Mouse (Mus musculus): Measurements from ENCODE around the gene Zswim8. TPM values are rescaled to one million over a fixed set of nuclear protein-coding genes. Genes with fewer than 3 reads are reported as not detected.
"Not testable (repeated sequence)": the region's sequence is repeated elsewhere in the genome, so short reads cannot be mapped to it uniquely, and the experiment has no call there.

Gene Zswim8
- total RNA-seq, 2 experiments from 2014 or later: 56.1 to 63.3 TPM

GRCm38 (mm10) chr14:20689009-20689408 lies 18.3 kb upstream of the Zswim8 start:
- intact Hi-C loops (cut with DNase I): no loop called here
- no peak for DNase-seq

- intact Hi-C loops (cut with DNase I): no loop called here
- no peak for DNase-seq
Measured at GRCm38 (mm10) chr14:20691772-20692171, 15.6 kb upstream of the Zswim8 start.

GRCm38 (mm10) chr14:20693589-20694101 lies 13.7 kb upstream of the Zswim8 start:
- intact Hi-C loops (cut with DNase I): no loop called here
- DNase-seq: no peak

- intact Hi-C loops (cut with DNase I): no loop called here
- no peak for DNase-seq
Measured at GRCm38 (mm10) chr14:20694185-20694883, 13.0 kb upstream of the Zswim8 start.

- intact Hi-C loops (cut with DNase I): no loop called here
- DNase-seq: peak; percentile 89
Measured at GRCm38 (mm10) chr14:20694884-20695760, 12.2 kb upstream of the Zswim8 start, which contains the start of gene Fut11. Gene Fut11 (plus strand): TSS chr14:20694968.

- intact Hi-C loops (cut with DNase I): no loop called here
- DNase-seq: peak in 1 of 2 experiments; percentile 37
Measured at GRCm38 (mm10) chr14:20695761-20696520, 11.4 kb upstream of the Zswim8 start.

GRCm38 (mm10) chr14:20696986-20697385 lies 10.4 kb upstream of the Zswim8 start:
- intact Hi-C loops (cut with DNase I): no loop called here
- DNase-seq: peak; percentile 44 to 62

- no peak for DNase-seq
- intact Hi-C loops (cut with DNase I): no loop called here
Measured at GRCm38 (mm10) chr14:20698515-20698914, 8.8 kb upstream of the Zswim8 start.

- intact Hi-C loops (cut with DNase I): no loop called here
- no peak for DNase-seq
Measured at GRCm38 (mm10) chr14:20700362-20700761, 7.0 kb upstream of the Zswim8 start.

GRCm38 (mm10) chr14:20701554-20701953 lies 5.8 kb upstream of the Zswim8 start:
- intact Hi-C loops (cut with DNase I): no loop called here
- DNase-seq: no peak

GRCm38 (mm10) chr14:20702096-20702740 lies 5.1 kb upstream of the Zswim8 start:
- intact Hi-C loops (cut with DNase I): no loop called here
- no peak for DNase-seq

- peak; percentile 92 to 96 for DNase-seq
- intact Hi-C loops (cut with DNase I): no loop called here
Measured at GRCm38 (mm10) chr14:20702741-20703381, 4.5 kb upstream of the Zswim8 start, which contains the start of gene Chchd1. Gene Chchd1 (plus strand): TSS chr14:20703006.

GRCm38 (mm10) chr14:20703461-20703860 lies 3.9 kb upstream of the Zswim8 start:
- intact Hi-C loops (cut with DNase I); DNase-seq: not testable (repeated sequence)

- intact Hi-C loops (cut with DNase I): no loop called here
Measured at GRCm38 (mm10) chr14:20708239-20708638, 887 bp downstream of the Zswim8 start.

GRCm38 (mm10) chr14:20713832-20714231 lies 6.5 kb downstream of the Zswim8 start:
- no peak for DNase-seq

More at GRCm38 (mm10) chr14:20708239-20708638, 887 bp downstream of the Zswim8 start:
- no peak for DNase-seq

GRCm38 (mm10) chr14:20718443-20718842 lies 11.1 kb downstream of the Zswim8 start:
- intact Hi-C loops (cut with DNase I): no loop called here

More at GRCm38 (mm10) chr14:20713832-20714231, 6.5 kb downstream of the Zswim8 start:
- intact Hi-C loops (cut with DNase I): loop anchor here (2.0 kb wide), 1 partner anchor 13 kb away; no protein-coding TSS in a partner anchor

GRCm38 (mm10) chr14:20719767-20720166 lies 12.4 kb downstream of the Zswim8 start:
- DNase-seq: no peak
- intact Hi-C loops (cut with DNase I): loop anchor here (5.0 kb wide), 2 partner anchors 153 to 1113 kb away; no protein-coding TSS in a partner anchor

More at GRCm38 (mm10) chr14:20718443-20718842, 11.1 kb downstream of the Zswim8 start:
- DNase-seq: no peak

GRCm38 (mm10) chr14:20721371-20721770 lies 14.0 kb downstream of the Zswim8 start:
- intact Hi-C loops (cut with DNase I): loop anchor here (5.0 kb wide), 2 partner anchors 151 to 1111 kb away; no protein-coding TSS in a partner anchor
- no peak for DNase-seq

GRCm38 (mm10) chr14:20723006-20723405 lies 15.7 kb downstream of the Zswim8 start:
- no peak for DNase-seq
- intact Hi-C loops (cut with DNase I): loop anchor here (5.0 kb wide), 2 partner anchors 149 to 1109 kb away; no protein-coding TSS in a partner anchor
